Mouse (Mus musculus) ES-Bruce4 (cell line): ENCODE results near the gene Cfap45.

Source experiments
- CTCF ChIP-seq: IDR thresholded peaks from one replicate; pipeline ENCODE4 v1.8.1; 2011; ENCODE audit warnings: low read depth, low read length
- EP300 ChIP-seq: IDR thresholded peaks from 2 replicates; pipeline ENCODE4 v1.6.1; 2011; ENCODE audit warnings: low read depth, low read length; ENCODE audit not compliant: insufficient read depth
- POLR2A ChIP-seq: IDR thresholded peaks from one replicate; pipeline ENCODE4 v1.8.1; 2011; ENCODE audit warnings: low read length; ENCODE audit not compliant: insufficient read depth

DNA sequence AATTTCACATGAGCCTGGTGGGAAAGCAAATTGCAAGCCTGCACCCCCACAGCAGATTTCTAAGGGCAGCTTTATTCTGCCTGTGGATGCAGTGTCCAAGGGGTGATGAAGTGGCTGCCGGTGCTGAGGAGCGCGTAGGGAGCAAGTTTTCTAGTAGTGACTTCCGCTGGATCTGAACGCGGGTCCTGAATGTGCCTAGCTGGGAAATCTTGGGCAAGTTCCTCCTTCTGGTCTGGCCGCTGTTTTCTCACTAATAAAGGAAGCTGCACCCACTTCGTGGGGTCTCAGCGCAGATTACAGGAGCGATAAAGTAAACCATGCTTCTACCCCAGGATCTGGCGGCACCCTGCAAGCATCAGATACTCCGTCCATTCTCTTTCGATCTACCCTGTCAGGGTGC, 39.5 kb upstream of the Cfap45 start:
- TF ChIP-seq CTCF (no peak), EP300 (no peak), POLR2A (no peak)
